Mouse (Mus musculus): ENCODE results near the gene Slf2. TPM values are rescaled to one million over a fixed set of nuclear protein-coding genes. Genes with fewer than 3 reads are reported as not detected.

The Slf2 gene
- total and polyA plus RNA-seq, 3 experiments: 30.2 to 109 (median 35.4) TPM

GRCm38 (mm10) chr19:44907851-44908690 lies 22.9 kb upstream of the Slf2 start:
- no peak overlapping the region for H3K27ac ChIP-seq (ENCODE audit: control insufficient read depth, low read depth, low read length)
- H3K79me2 ChIP-seq (ENCODE audit: control insufficient read depth, insufficient read depth, low read length, poor library complexity): no peaks in the 10 kb centered on the region
- no peak overlapping the region for H3K9ac ChIP-seq (ENCODE audit: control insufficient read depth, low read depth, low read length, poor library complexity, severe bottlenecking)
- DNase-seq (ENCODE audit: low read depth, low spot score): no peak
- TF ChIP-seq POLR2A (IDR thresholded peaks at IDR 0.05; ENCODE audit: control insufficient read depth in 1 of 2, insufficient read depth in 1 of 2, low read depth in 1 of 2, low read length in 2 of 2, poor library complexity in 1 of 2): no peak
- no peak for TF ChIP-seq NELFE (IDR thresholded peaks at IDR 0.05; ENCODE audit: low read depth, low read length)
- no peak for TF ChIP-seq POLR2AphosphoS5 (IDR thresholded peaks at IDR 0.05; ENCODE audit: borderline replicate concordance, low read depth, low read length)
- TF ChIP-seq MEF2A (IDR thresholded peaks at IDR 0.05; ENCODE audit: extremely low read depth, insufficient replicate concordance, low read depth, low read length, poor library complexity, severe bottlenecking): no peak
- no peaks in the 10 kb centered on the region for H3K36me3 ChIP-seq (ENCODE audit: control insufficient read depth in 1 of 2, insufficient read depth in 2 of 2, low read length in 2 of 2)
- H3K9me3 ChIP-seq (replicated peaks; ENCODE audit: insufficient read depth, low read length): no peaks in the 10 kb centered on the region
- no peaks in the 10 kb centered on the region for H3K4me1 ChIP-seq (ENCODE audit: control insufficient read depth in 1 of 2, insufficient read depth in 2 of 2, low read length in 2 of 2)
- no peak overlapping the region for H3K4me3 ChIP-seq (ENCODE audit: control insufficient read depth in 1 of 2, insufficient read depth in 1 of 2, low read depth in 2 of 2, low read length in 2 of 2)
- peaks cover 37 to 49% of the 10 kb centered on the region in 2 experiments for H3K27me3 ChIP-seq (ENCODE audit: control insufficient read depth in 1 of 2, insufficient read depth in 2 of 2, low read length in 2 of 2)

- no peaks in the 10 kb centered on the region for H3K4me1 ChIP-seq (ENCODE audit: control insufficient read depth in 1 of 2, insufficient read depth in 2 of 2, low read length in 2 of 2)
Observed at GRCm38 (mm10) chr19:44908836-44909460, 22.0 kb upstream of the Slf2 start.

GRCm38 (mm10) chr19:44914481-44915249 lies 16.3 kb upstream of the Slf2 start:
- TF ChIP-seq RAD21 (IDR thresholded peaks at IDR 0.05; ENCODE audit: low read depth, low read length): no peak
- TF ChIP-seq SMC3 (IDR thresholded peaks at IDR 0.05; ENCODE audit: low read depth, low read length): no peak
- no peak for TF ChIP-seq ZMIZ1 (IDR thresholded peaks at IDR 0.05; ENCODE audit: low read depth, low read length)
- no peak for TF ChIP-seq CTCF (IDR thresholded peaks at IDR 0.05 in 2 of 3, conservative IDR thresholded peaks at IDR 0.05 in 1 of 3; ENCODE audit: control insufficient read depth in 1 of 3, insufficient read depth in 1 of 3, low read depth in 2 of 3, low read length in 3 of 3, poor library complexity in 1 of 3, severe bottlenecking in 1 of 3)
- TF ChIP-seq MAX (IDR thresholded peaks at IDR 0.05; ENCODE audit: low read length): no peak
- Histone ChIP-seq H3K4me3 (ENCODE audit: control insufficient read depth in 1 of 2, insufficient read depth in 1 of 2, low read depth in 2 of 2, low read length in 2 of 2) (no peak overlapping the region), H3K27me3 (ENCODE audit: control insufficient read depth in 1 of 2, insufficient read depth in 2 of 2, low read length in 2 of 2) (peaks cover 20 to 21% of the 10 kb centered on the region in 2 experiments), H3K36me3 (ENCODE audit: control insufficient read depth in 1 of 2, insufficient read depth in 2 of 2, low read length in 2 of 2) (no peaks in the 10 kb centered on the region), H3K9me3 (replicated peaks; ENCODE audit: insufficient read depth, low read length) (no peaks in the 10 kb centered on the region), H3K4me1 (ENCODE audit: control insufficient read depth in 1 of 2, insufficient read depth in 2 of 2, low read length in 2 of 2) (no peaks in the 10 kb centered on the region), H3K9ac (ENCODE audit: control insufficient read depth, low read depth, low read length, poor library complexity, severe bottlenecking) (no peak overlapping the region), H3K27ac (ENCODE audit: control insufficient read depth, low read depth, low read length) (no peak overlapping the region), H3K79me2 (ENCODE audit: control insufficient read depth, insufficient read depth, low read length, poor library complexity) (no peaks in the 10 kb centered on the region)
- peak; percentile 41 for DNase-seq (ENCODE audit: low read depth, low spot score)

More at GRCm38 (mm10) chr19:44908836-44909460, 22.0 kb upstream of the Slf2 start:
- Histone ChIP-seq H3K27ac (ENCODE audit: control insufficient read depth, low read depth, low read length) (no peak overlapping the region), H3K4me3 (ENCODE audit: control insufficient read depth in 1 of 2, insufficient read depth in 1 of 2, low read depth in 2 of 2, low read length in 2 of 2) (no peak overlapping the region), H3K36me3 (ENCODE audit: control insufficient read depth in 1 of 2, insufficient read depth in 2 of 2, low read length in 2 of 2) (no peaks in the 10 kb centered on the region), H3K9ac (ENCODE audit: control insufficient read depth, low read depth, low read length, poor library complexity, severe bottlenecking) (no peak overlapping the region), H3K9me3 (replicated peaks; ENCODE audit: insufficient read depth, low read length) (no peaks in the 10 kb centered on the region), H3K27me3 (ENCODE audit: control insufficient read depth in 1 of 2, insufficient read depth in 2 of 2, low read length in 2 of 2) (peaks cover 38 to 49% of the 10 kb centered on the region in 2 experiments), H3K79me2 (ENCODE audit: control insufficient read depth, insufficient read depth, low read length, poor library complexity) (no peaks in the 10 kb centered on the region)
- DNase-seq (ENCODE audit: low read depth, low spot score): no peak
- no peak for TF ChIP-seq POLR2AphosphoS2 (IDR thresholded peaks at IDR 0.05; ENCODE audit: low read length)
- no peak for TF ChIP-seq ZNF384 (IDR thresholded peaks at IDR 0.05; ENCODE audit: low read depth, low read length)
- no peak for TF ChIP-seq GABPA (IDR thresholded peaks at IDR 0.05; ENCODE audit: low read depth, low read length)
- TF ChIP-seq MXI1 (IDR thresholded peaks at IDR 0.05; ENCODE audit: low read depth, low read length): no peak
- no peak for TF ChIP-seq NELFE (IDR thresholded peaks at IDR 0.05; ENCODE audit: low read depth, low read length)
- TF ChIP-seq ZC3H11A (IDR thresholded peaks at IDR 0.05; ENCODE audit: low read depth, low read length): no peak
- TF ChIP-seq KAT2A (conservative IDR thresholded peaks at IDR 0.05; ENCODE audit: low read depth, low read length): no peak
- no peak for TF ChIP-seq EP300 (IDR thresholded peaks at IDR 0.05; ENCODE audit: low read depth in 1 of 2, low read length in 2 of 2)
- no peak for TF ChIP-seq MEF2A (IDR thresholded peaks at IDR 0.05; ENCODE audit: extremely low read depth, insufficient replicate concordance, low read depth, low read length, poor library complexity, severe bottlenecking)
- no peak for TF ChIP-seq USF1 (IDR thresholded peaks at IDR 0.05; ENCODE audit: low read depth, low read length)
- TF ChIP-seq CHD1 (IDR thresholded peaks at IDR 0.05; ENCODE audit: low read depth, low read length): no peak
- TF ChIP-seq MYB (IDR thresholded peaks at IDR 0.05; ENCODE audit: low read depth, low read length): no peak
- no peak for TF ChIP-seq MAZ (IDR thresholded peaks at IDR 0.05; ENCODE audit: low read depth, low read length)
- TF ChIP-seq TBP (IDR thresholded peaks at IDR 0.05; ENCODE audit: low read depth, low read length): no peak
- no peak for TF ChIP-seq E2F4 (IDR thresholded peaks at IDR 0.05; ENCODE audit: borderline replicate concordance, low read depth, low read length)

All from MEL (cell line).